Mouse (Mus musculus): ENCODE results near the gene Anapc15.
A peak's percentile ranks its signal among the peaks of the same experiment; 100 is the strongest.
"Not testable (repeated sequence)": the region's sequence is repeated elsewhere in the genome, so short reads cannot be mapped to it uniquely, and the experiment has no call there.

Anapc15 gene

DNA sequence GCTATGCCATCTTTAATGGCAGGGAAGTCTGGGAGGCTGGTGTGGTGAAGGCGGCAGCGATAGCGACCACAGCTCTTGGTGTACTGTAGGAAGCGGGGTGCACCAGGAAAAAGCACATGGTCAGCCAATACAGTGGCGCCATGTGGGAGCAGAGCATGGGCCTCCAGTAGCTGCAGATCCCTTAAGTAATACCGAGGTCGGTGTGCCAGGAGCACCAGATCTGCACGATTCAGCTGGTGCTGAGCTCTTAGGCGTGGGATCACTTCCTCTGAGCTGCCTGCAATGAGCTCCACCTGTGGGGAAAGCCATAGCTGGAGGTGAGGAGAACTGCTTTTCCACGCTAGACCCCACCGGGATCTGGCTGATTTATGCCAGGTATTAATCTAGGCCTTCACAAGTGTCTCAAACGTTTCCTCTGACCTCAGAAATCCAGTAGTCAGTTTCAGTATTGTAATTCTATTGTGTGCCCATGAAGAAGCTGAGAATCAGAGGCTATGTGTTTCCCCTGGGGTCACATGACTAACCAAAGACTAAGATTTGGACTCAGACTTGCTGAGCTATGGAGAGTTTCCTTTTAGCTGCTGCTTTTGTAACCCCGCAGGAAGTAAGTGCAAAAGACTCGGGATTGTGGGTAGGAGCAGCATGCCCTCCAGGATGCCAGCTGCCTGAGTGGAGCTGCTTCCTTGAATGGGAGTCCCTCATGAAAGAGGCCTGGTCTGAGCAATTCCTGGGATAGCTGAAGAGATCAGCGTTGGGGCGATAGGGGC lies 37.0 kb downstream of the Anapc15 start:
- DNase-seq, result no peak

DNA sequence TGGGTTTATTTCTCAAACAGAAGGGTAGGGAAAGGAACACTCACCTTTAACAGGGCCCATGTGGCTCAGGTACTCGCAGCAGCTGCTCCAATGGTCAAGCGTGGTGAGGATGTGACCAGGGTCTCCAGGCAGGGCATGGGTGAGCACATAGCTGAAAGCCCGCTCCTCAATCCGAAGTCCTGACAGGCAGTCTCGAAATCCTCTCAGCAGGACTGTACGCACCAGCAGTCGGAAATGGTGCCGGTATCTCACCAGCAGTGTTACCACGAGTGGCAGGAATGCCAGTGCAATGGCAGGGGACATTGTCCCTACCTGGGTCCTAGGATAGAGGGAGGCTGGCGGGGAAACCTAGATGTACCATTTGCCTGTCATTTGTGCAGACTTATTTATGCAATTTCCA lies 38.5 kb downstream of the Anapc15 start:
- DNase-seq, result no peak

DNA sequence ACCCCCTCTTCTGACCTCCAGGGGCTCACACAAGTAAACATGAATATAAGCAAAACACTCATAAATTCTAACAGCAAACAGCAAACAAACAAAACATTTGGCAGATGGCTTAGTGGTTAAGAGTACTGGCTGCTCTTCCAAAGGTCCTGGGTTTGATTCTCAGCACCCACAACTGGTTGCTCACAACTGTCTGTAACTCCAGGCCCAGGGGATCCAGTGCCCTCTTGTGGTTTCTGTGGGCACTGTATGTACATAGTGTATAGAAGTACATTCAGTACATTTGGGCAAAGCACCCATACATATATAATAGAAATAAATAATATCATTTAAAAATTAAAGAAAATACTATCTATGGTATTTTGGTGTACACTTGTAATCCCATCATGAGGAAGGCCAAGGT lies 39.3 kb downstream of the Anapc15 start:
- no peak for DNase-seq

DNA sequence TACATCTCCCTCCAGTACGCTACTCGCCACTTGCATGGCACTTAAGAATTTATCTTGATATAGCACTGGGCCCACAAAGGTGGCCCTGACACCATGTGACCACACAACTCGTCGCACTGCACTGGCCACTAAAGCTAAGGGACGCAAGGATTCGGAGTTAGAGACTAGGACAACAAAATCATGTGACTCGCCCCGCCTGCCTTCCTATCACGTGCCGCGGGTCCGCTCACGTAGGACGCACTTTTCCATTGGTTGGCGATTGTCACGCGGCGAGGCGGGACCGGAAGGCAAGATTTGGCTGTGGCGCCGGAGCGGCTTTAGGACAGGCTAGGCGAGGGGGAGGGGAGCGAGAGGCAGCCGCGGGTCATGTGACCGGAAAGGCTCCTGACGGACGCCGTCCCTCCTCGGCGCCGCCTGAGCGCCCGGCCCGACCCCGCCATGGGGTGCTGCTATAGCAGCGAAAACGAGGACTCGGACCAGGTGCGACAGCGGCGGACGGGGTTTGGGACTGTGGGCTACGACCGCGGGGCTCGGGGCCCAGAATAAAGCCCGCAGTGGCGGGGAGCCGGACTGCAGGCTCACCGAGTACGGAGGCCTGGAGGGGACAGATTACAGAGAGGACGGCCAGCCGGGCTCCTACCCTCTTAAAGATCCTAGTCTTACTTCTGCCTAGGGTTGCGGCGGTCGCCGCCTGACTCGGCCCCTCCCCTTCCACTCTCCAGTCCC lies 42.2 kb downstream of the Anapc15 start, which contains the start of gene Lamtor1:
TSS of gene Lamtor1 (plus strand) at position 344 of the 726 bp plus-strand sequence.
- peak; percentile 100 for DNase-seq

DNA sequence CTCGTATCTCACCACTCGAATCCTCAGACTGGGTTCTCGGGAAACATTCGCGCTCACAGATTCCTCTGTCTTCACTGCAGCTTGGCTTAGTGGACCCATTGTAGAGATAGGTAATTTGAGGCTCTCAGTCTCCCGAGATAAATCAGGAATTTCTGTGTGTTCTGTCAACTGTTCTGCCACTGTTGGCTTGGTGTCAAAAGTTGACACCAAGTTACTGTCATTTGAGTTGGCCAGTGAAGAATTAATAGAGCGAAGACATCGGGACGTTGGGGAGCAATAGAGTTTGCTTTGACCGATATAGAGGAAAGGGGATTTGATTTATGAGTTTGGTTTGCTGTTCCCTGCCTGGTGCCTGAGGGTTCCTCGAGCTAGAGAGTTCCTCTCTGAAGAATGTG lies 42.8 kb downstream of the Anapc15 start, which contains the start of gene Tomt:
TSS of gene Tomt (minus strand) at position 73 of the 395 bp plus-strand sequence.
- DNase-seq, result no peak

DNA sequence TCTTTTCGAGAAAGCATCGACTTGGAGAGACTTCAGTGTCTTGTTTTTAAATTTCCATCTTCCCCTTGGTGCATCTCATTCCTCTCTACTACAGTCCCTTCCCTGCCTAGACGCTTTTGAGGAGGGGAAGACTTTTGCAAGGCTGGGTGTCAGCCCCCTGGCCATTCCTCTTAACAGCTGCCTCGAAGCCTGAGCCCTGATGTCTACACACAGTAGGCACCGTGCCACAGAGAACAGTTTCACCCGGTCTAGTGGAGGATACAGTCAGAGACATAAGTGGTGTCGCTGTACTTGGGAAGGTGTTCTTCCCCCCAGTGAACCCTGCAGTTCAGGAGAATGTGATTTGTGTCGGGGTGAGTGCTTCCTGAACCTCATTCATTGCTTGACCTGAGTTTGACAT lies 43.2 kb downstream of the Anapc15 start:
- peak; percentile 16 for DNase-seq

DNA sequence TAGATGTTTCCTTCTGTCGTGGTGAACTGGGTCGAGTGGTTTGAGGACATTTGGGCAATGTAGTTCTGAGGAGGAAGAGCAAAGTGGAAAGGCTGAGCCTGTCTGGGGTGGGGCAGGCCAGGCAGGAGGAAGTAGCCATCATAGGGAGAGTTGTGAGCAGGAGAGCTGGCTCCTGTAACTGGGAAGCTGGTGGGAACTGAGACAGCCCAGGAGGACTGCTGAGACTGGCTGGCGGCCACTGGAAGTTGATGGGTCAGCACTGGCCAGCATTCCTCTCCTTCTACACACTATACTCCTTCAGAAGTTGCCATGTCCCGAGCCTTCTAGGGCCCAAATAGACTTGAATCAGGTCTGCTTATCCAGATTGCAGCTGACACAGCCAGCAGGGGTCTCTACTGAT lies 44.9 kb downstream of the Anapc15 start:
- peak; percentile 32 for DNase-seq

DNA sequence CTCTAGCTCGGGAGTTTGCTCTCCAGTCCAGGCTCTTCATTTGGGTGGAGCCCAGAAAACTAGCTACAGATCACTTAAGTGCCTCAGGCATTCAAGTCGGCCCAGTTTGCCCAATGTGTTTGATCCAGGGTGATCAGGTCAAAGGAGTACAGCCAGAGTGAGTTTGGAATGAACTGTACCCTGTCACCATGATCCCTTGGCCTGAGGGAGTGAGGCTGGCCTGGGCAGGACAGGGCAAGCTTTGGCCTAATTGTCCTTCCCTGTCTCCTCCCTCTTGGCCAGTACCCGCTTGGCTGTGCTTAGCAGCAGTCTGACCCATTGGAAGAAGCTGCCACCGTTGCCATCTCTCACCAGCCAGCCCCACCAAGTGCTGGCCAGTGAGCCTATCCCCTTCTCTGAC lies 46.6 kb downstream of the Anapc15 start:
- DNase-seq, result peak; percentile 20

DNA sequence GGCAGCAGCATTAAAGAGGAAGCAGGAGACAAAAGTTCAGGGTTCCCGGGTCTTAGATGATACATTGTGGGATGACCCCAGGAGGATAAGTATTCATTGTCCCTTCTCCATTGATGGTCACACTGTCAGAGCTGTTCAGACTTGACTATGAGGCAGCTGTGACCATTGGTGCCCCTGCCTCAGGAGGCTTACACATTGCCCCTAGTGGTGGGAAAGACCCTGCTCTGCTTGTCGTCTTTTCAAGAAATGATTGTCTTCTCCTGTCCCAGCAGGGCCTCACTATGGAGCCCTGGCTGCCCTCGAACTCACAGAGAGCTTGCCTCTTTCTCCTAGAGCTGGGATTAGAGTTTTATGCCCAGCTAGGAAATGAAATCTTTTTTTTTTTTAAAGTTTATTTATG lies 48.5 kb downstream of the Anapc15 start:
- no peak for DNase-seq

DNA sequence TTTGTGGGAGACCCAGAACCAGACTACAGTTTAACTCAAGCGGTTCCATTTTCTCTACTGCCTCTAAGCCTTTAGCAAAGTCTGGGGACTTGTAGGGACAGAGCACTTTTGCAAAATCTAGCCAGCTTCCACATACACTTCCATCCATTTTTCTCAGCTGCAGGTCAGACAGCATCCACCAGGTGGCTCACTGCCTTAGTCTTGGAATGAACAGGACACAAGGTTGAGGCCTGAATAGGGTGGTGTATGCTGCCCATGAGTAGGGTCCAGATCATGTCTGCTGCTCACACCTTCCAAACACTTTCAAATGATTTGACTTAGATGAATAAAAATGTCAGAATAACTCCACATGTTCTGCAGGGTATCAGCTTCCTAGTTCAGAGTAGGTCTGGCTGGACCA lies 54.6 kb downstream of the Anapc15 start:
- peak; percentile 81 for DNase-seq

DNA sequence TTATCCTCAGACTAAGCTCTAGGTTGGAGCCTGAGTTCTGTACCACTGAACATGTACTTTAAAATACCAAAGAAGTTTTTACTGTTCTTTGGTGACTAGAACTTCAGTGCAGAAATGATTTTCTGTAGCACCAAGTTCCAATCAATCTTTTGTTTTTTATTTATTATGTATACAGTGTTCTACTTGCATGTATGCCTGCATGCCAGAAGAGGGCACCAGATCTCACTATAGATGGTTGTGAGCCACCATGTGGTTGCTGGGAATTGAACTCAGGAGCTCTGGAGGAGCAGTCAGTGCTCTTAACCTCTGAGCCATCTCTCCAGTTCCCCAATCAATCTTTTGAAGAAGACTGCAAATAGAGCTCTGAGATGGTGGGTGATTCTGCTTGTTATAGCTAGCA lies 62.4 kb downstream of the Anapc15 start:
- DNase-seq, result not testable (repeated sequence)

DNA sequence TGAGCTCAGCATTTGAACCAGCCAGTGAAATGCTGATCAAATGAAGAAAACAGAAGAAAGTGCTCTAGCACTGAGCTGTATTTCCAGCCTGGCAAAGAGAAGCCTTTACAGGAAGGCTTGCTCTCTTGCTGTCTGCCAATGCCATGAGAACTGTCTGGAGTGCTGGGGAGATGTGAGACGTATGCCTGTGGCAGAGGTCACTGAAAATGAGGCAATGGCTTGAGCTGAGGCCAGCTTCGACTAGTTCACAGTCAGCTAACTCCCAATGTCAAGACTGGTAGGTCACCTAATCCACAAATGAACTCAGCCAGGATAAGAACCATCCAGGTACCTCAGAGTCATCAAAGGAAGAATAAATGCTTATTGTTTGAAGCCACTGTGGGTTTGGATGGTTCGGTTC lies 64.6 kb downstream of the Anapc15 start:
- no peak for DNase-seq

DNA sequence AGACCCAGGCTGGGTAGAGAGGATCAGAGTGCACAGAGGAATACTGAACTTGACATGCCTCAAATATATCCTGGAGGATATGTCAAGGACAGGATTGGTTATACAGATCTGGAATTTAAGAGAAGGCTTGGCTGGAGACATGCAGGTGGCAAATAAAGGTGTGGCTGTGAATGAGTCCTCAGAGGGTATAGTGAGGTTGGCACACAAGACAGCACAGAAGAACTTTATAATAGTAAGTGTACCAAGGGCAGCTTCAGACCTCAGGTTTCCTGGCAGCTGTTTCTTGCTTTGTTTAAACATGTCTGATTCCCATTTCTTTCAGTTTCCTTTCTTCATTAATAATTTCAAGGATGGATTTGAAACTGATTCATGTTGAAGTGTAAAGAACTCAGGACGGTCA lies 69.0 kb downstream of the Anapc15 start:
- DNase-seq, result no peak

DNA sequence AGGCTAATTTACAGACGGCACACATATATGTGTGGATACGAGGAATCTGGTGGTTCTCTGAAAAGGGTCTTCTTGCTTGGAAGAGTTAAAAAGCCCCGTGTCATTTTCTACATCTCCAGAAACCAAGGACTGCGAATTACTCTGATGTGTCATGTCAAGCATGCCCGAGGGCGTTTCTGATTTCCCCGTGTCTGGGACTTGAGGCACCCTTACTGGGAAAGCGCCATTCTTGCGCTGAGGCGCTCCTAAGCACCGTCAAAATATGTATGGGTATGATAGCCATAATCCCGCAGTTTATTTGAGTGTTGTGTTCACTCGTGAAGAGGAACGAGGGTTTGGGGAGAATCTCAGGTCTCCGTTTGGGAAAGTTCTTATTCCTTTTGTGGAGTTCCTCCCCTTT lies 69.8 kb downstream of the Anapc15 start:
- DNase-seq, result no peak

DNA sequence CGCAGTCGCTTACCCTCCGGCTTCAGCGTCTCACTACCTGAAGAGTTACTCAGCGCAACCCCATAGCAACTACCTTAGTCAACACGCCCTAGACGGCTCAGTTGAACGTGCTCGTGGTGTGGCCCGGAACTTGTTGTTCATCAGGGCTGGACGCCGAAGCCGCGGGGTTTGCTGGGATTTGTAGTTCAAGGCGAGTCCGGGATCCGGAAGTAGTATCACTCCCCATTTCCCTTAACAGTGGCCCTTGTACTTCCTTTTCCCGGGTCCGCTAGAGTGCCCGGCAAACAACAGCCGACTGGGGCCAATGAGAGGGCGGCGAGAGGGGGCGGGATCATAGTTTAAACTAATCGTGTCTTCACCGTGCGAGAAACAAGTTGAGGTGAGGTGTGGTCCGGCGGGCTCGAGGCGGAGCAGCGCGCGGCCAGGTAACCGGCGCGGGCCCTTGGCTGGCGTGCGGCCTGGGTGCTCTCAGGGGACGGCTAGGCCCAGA lies 70.3 kb downstream of the Anapc15 start, which contains the start of the genes Lrrc51 and Numa1:
TSS of gene Lrrc51 (minus strand) at position 145 of the 490 bp plus-strand sequence.
TSS of gene Numa1 (plus strand) at position 361 of the 490 bp plus-strand sequence.
- peak; percentile 95 for DNase-seq

DNA sequence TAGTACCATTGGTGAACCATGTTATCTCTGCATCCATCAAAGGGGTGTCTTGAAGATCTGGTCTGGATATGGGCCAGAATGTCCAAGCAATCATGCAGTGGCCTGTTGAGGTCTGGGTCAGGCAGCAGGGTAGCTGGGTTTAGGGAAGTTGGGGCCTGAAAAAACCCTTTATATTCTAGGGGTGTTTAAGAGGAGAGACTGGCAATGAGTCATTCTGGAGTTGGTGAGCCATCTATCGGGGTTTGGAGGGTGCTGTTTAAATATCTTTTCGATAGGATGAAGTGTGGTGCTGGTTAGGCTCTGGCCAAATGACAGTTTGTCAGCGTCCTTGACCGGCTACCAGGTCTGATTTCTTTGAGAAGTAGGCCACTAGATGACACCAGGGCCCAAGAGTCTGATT lies 72.4 kb downstream of the Anapc15 start:
- no peak for DNase-seq

DNA sequence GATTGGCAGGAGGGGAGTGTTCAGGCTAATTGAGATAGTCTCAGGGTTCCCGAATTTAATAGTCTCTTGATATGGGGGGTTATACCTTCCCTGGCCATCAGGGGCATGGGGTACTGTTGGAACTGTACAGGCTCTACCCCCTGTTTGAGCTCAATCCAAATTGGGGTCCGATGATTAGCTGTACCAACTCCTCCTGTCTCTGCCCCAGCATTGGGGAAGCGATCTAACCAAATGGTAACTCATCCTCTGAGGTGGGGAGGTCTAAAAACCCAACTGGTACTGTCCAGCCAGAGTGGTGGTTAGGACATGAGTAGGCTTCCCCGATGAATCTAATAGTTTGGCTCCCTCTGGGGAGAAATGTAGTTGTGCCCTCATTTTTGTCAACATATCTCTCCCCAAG lies 73.5 kb downstream of the Anapc15 start:
- no peak for DNase-seq

DNA sequence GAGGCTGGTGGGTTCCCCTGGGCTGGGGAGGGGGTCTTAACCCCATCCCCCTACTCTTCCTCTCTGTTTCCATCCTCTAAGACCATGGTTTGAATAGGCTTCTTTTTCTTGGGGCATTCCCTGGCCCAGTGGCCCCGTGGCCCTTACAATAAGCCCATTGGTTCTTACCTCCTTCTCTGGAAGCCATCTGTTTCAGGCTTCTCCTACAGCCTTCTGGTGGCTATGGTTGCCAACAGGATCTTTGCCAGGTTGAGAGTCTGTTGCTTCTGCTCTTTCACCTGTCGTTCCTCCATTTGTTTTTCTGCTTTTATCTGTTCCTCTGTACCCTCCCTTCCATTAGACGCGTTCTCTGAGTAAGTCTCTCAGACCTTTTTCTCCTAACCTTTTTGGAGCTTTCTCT lies 74.1 kb downstream of the Anapc15 start:
- no peak for DNase-seq

DNA sequence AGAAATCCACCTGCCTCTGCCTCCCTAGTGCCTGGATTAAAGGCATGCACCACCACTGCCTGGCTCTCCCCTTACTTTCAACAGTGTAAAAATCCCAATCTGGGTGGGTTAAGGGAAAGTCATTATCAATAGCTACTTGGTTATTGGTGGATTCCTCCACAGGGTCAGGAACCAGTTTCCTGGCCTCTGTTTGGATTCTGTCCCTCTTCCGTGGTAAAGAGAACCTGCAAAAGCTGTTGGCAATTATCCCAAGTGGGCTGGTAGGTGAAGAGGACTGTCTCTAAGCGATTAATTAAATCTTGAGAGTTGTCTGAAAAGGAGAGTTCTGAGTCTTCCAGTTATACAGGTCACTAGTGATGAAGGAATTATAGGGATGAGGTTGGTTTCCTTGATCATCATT lies 74.8 kb downstream of the Anapc15 start:
- no peak for DNase-seq

DNA sequence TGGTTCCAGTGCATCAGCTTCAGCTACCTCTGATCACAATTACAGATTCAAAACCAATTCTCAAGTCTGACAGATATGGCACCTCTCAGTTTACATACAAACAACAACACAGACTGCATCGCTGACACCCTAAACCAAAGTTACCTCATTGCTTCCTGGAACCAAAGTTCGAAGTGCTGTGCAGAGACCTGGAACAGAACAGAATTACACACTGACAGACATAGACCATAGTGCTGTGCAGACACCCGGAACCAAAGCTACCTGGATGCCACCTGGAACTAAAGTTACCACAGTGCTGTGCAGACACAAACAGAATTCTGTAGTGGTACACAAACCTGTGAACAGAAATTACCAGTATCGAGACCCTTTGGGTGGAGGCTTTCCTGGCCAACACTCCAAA lies 76.2 kb downstream of the Anapc15 start:
- DNase-seq, result peak; percentile 47

DNA sequence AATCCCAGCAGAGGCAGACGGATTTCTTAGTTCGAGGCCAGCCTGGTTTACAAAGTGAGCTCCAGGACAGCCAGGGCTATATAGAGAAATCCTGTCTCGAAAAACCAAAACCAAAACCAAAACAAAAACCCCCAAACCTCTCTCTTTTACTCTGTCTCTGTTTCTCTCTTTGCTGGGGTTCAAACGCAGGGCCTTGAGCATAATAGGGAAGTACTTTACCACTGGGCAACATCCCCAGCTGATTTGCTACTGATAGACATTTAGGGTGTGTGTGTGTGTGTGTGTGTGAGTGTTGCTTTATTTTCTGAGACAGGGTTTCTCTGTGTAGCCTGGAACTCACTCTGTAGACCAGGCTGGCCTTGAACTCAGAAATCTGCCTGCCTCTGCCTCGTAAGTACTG lies 85.5 kb downstream of the Anapc15 start:
- not testable (repeated sequence) for DNase-seq
